In genomic region chr9:68719286-68719685, GRCm38 (mm10) we compare ENCODE assay signal across 17 mouse cellular contexts.
DNase-seq lines count a peak whose midpoint lies in the region; ATAC-seq and TF ChIP-seq lines count a peak whose summit lies in the region.
"Had no signal": no experiment of that assay in that cellular context is flagged by ENCODE, and none has a peak within 500 bp of the region (broad histone marks: within the 10 kb centered on the region; RNA-seq: fewer than 3 reads in every experiment).

No protein-coding gene starts in this region.

- no peak for TF ChIP-seq CTCF in brain, embryonic 14.5 days (IDR thresholded peaks at IDR 0.05; ENCODE audit: borderline replicate concordance, extremely low read depth, insufficient read depth, insufficient read length)

- H3K27me3 ChIP-seq in hindbrain, embryonic 13.5 days = no peaks in the 10 kb centered on the region
- no peaks in the 10 kb centered on the region for H3K27me3 ChIP-seq in hindbrain, embryonic 12.5 days
- H3K27me3 ChIP-seq: embryonic facial prominence, embryonic 12.5 days; heart, embryonic 13.5 days had no signal

- H3K36me3 ChIP-seq in hindbrain, embryonic 13.5 days = no peaks in the 10 kb centered on the region
- H3K36me3 ChIP-seq in hindbrain, embryonic 12.5 days = no peaks in the 10 kb centered on the region
- H3K36me3 ChIP-seq: embryonic facial prominence, embryonic 12.5 days; heart, embryonic 13.5 days had no signal

- ATAC-seq in hindbrain, embryonic 13.5 days (ENCODE audit: low FRiP score) = no peak
- no peak for ATAC-seq in hindbrain, embryonic 12.5 days (ENCODE audit: low FRiP score)
- ATAC-seq: forebrain, postnatal 0 days; hindbrain, postnatal 0 days had no signal

- H3K4me2 ChIP-seq in hindbrain, embryonic 13.5 days = no peak overlapping the region
- no peak overlapping the region for H3K4me2 ChIP-seq in hindbrain, embryonic 12.5 days (replicated peaks)
- H3K4me2 ChIP-seq: embryonic facial prominence, embryonic 12.5 days; heart, embryonic 13.5 days had no signal

- DNase-seq in cerebellum, postnatal 10 days = peak; percentile 38 to 41
- DNase-seq in cerebellum, adult 9-10 months = no peak
- peak; percentile 41 for DNase-seq in brain, embryonic 14.5 days (ENCODE audit: low read depth)
- peak; percentile 36 to 45 for DNase-seq in cerebellum, postnatal 36 days
- DNase-seq in adrenal gland, postnatal 25 days = no peak
- DNase-seq: adrenal gland, adult 2 months; adrenal gland, postnatal 36 days; forebrain, postnatal 0 days; gastrocnemius, postnatal 25 days; heart, adult 11 months; heart, postnatal 36 days; kidney, adult 18-20 months had no signal

- no peak for TF ChIP-seq POLR2A in brain, embryonic 14.5 days (IDR thresholded peaks at IDR 0.05; ENCODE audit: borderline replicate concordance, extremely low read depth, insufficient read depth, insufficient read length, poor library complexity, severe bottlenecking)

- 0 out of 2 replicates have a peak overlapping the region, but pooled peaks have one; percentile 32 for H3K27ac ChIP-seq in hindbrain, embryonic 13.5 days
- no peak overlapping the region for H3K27ac ChIP-seq in hindbrain, embryonic 12.5 days
- H3K27ac ChIP-seq: embryonic facial prominence, embryonic 12.5 days; heart, embryonic 13.5 days; hindbrain, postnatal 0 days had no signal

- H3K9me3 ChIP-seq in hindbrain, embryonic 13.5 days = no peaks in the 10 kb centered on the region
- no peaks in the 10 kb centered on the region for H3K9me3 ChIP-seq in hindbrain, embryonic 12.5 days (replicated peaks)
- H3K9me3 ChIP-seq: embryonic facial prominence, embryonic 12.5 days; heart, embryonic 13.5 days had no signal

- H3K4me1 ChIP-seq in hindbrain, embryonic 13.5 days (replicated peaks) = no peaks in the 10 kb centered on the region
- H3K4me1 ChIP-seq in hindbrain, embryonic 12.5 days = no peaks in the 10 kb centered on the region
- H3K4me1 ChIP-seq: embryonic facial prominence, embryonic 12.5 days had no signal

- WGBS in hindbrain, embryonic 13.5 days = 84% methylated on average over 9 of the region's 9 CpGs
- 91% methylated on average over 9 of the region's 9 CpGs for WGBS in hindbrain, embryonic 12.5 days

- H3K4me3 ChIP-seq in hindbrain, embryonic 13.5 days = no peak overlapping the region
- no peak overlapping the region for H3K4me3 ChIP-seq in hindbrain, embryonic 12.5 days
- H3K4me3 ChIP-seq: embryonic facial prominence, embryonic 12.5 days; heart, embryonic 13.5 days had no signal

- no peak overlapping the region for H3K9ac ChIP-seq in hindbrain, embryonic 13.5 days
- H3K9ac ChIP-seq in hindbrain, embryonic 12.5 days = no peak overlapping the region
- H3K9ac ChIP-seq: embryonic facial prominence, embryonic 12.5 days; forebrain, postnatal 0 days; heart, embryonic 13.5 days had no signal

Comparison
In these comparisons a context has a peak if more than half of its experiments do, and no peak if none do; other contexts are left out.
1. DNase-seq: peak in cerebellum, postnatal 10 days (2 of 2), brain, embryonic 14.5 days (single experiment) and cerebellum, postnatal 36 days (2 of 2); none in cerebellum, adult 9-10 months (single experiment) and adrenal gland, postnatal 25 days (single experiment).